Mouse (Mus musculus) liver, embryonic 13.5 days (tissue): ENCODE results near the gene Itln1. TPM values are rescaled to one million over a fixed set of nuclear protein-coding genes. Genes with fewer than 3 reads are reported as not detected.

Experiments used
- ATAC-seq: fragments of 200-750 bp; cut with Nextera tagmentation; 2 replicates; pipeline ENCODE4 v1.8.0; 2017; ENCODE audit warnings: low read depth, mild to moderate bottlenecking, moderate number of reproducible peaks, moderate library complexity
- DNase-seq: peaks from one replicate; pipeline ENCODE4 v3.0.0; 2022
- H3K27ac ChIP-seq: fragments of 300-500 bp; sonication (generic); 2 replicates; pipeline ENCODE4 v1.5.1; 2015; ENCODE audit warnings: moderate library complexity, mild to moderate bottlenecking, inconsistent platforms
- H3K27me3 ChIP-seq: fragments of 300-500 bp; sonication (generic); 2 replicates; pipeline ENCODE4 v1.6.1; 2015; ENCODE audit warnings: mild to moderate bottlenecking, inconsistent platforms
- H3K36me3 ChIP-seq: fragments of 300-500 bp; sonication (generic); 2 replicates; pipeline ENCODE4 v1.6.1; 2015; ENCODE audit warnings: mild to moderate bottlenecking, inconsistent platforms
- H3K4me1 ChIP-seq: fragments of 300-500 bp; sonication (generic); replicated peaks from 2 replicates; pipeline ENCODE4 v1.6.1; 2015; ENCODE audit warnings: inconsistent platforms
- H3K4me2 ChIP-seq: fragments of 300-500 bp; sonication (generic); 2 replicates; pipeline ENCODE4 v1.6.1; 2015; ENCODE audit warnings: inconsistent platforms, mild to moderate bottlenecking, moderate library complexity
- H3K4me3 ChIP-seq: fragments of 300-500 bp; sonication (generic); replicated peaks from 2 replicates; pipeline ENCODE4 v1.5.1; 2015; ENCODE audit warnings: mild to moderate bottlenecking, inconsistent platforms
- H3K9ac ChIP-seq: fragments of 300-500 bp; sonication (generic); 2 replicates; pipeline ENCODE4 v1.6.1; 2015; ENCODE audit warnings: mild to moderate bottlenecking, inconsistent platforms
- H3K9me3 ChIP-seq: fragments of 300-500 bp; sonication (generic); replicated peaks from 2 replicates; pipeline ENCODE4 v1.6.1; 2016; ENCODE audit warnings: inconsistent platforms
- WGBS: fragments of 180-500 bp; shearing (Covaris S2); methylation state at CpG from one replicate; pipeline ENCODE4 v1.1.7; 2015; ENCODE audit not compliant: insufficient replicate concordance; 5-methylcytosine and 5-hydroxymethylcytosine counted together
- polyA plus RNA-seq: library from polyadenylated mRNA; unstranded; fragments of >200 nt; fragmentation: Nextera tagmentation; extraction: Ambion mirVana; gene quantifications from 2 replicates; pipeline ENCODE4 v1.2.1, GENCODE M21; 2015

Itln1 gene
- polyA plus RNA-seq, 1 experiment from 2014 or later, result not detected

DNA sequence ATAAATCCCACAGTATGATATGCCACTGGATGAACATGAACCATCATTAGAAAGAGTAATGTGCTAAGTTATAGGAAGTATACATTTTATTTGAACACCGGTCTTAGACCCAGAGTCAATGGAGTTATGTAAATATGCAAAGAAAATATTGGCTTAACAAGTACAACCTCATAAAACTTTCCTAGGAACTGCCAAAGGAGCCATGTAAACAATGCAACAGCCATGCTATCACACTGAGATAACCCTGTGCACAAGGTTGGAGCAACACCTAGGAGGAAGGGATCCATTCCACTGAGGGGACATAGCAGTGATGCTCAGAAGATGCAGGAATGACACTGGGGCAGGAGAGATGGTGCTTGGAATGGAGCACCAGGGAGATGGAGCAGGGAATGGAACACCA is 21.3 kb downstream of the Itln1 start:
- H3K4me2 ChIP-seq, result no peak overlapping the region
- ATAC-seq (no peak), DNase-seq (no peak)
- H3K27me3 ChIP-seq, result no peaks in the 10 kb centered on the region
- no peaks in the 10 kb centered on the region for H3K4me1 ChIP-seq
- 73% methylated on average over 1 of the region's 1 CpGs for WGBS
- H3K9ac ChIP-seq, result no peak overlapping the region
- no peak overlapping the region for H3K27ac ChIP-seq
- no peak overlapping the region for H3K4me3 ChIP-seq
- no peaks in the 10 kb centered on the region for H3K9me3 ChIP-seq
- no peaks in the 10 kb centered on the region for H3K36me3 ChIP-seq

- Histone ChIP-seq H3K4me3 (no peak overlapping the region), H3K4me1 (no peaks in the 10 kb centered on the region), H3K9ac (no peak overlapping the region), H3K4me2 (no peak overlapping the region), H3K9me3 (no peaks in the 10 kb centered on the region), H3K27me3 (no peaks in the 10 kb centered on the region), H3K27ac (no peak overlapping the region), H3K36me3 (no peaks in the 10 kb centered on the region)
- WGBS, result 70% methylated on average over 2 of the region's 2 CpGs
- no peak for DNase-seq
- ATAC-seq, result no peak
Measured at GRCm38 (mm10) chr1:171513234-171513633, 21.9 kb downstream of the Itln1 start.

DNA sequence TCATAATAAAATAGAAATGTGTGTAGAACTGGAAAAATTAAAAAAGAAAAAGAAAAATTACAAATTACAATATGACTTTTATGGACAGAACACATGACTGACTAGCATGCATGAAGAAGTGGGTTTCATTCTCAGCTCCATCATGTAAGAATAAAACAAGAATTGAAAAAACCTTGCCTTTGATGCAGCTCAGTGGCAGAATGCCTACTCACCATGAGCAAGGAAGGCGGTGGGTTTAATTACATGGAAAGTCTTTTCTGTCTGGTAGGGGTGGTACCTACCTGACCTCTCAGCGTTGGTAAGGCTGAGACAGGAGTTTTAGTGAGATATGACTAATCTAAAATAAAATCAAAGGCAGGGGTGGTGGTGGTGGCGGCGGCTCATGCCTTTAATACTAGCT is 30.5 kb downstream of the Itln1 start:
- Histone ChIP-seq H3K4me1 (peaks cover 24% of the 10 kb centered on the region), H3K36me3 (no peaks in the 10 kb centered on the region), H3K9ac (peak overlapping the region; percentile 42; the same call in 1 of the 2 replicates), H3K27me3 (no peaks in the 10 kb centered on the region), H3K27ac (no peak overlapping the region), H3K4me3 (peak overlapping the region; percentile 68), H3K9me3 (no peaks in the 10 kb centered on the region), H3K4me2 (peak overlapping the region; percentile 94)
- 12% methylated on average over 4 of the region's 4 CpGs for WGBS
- ATAC-seq, result no peak
- no peak for DNase-seq

DNA sequence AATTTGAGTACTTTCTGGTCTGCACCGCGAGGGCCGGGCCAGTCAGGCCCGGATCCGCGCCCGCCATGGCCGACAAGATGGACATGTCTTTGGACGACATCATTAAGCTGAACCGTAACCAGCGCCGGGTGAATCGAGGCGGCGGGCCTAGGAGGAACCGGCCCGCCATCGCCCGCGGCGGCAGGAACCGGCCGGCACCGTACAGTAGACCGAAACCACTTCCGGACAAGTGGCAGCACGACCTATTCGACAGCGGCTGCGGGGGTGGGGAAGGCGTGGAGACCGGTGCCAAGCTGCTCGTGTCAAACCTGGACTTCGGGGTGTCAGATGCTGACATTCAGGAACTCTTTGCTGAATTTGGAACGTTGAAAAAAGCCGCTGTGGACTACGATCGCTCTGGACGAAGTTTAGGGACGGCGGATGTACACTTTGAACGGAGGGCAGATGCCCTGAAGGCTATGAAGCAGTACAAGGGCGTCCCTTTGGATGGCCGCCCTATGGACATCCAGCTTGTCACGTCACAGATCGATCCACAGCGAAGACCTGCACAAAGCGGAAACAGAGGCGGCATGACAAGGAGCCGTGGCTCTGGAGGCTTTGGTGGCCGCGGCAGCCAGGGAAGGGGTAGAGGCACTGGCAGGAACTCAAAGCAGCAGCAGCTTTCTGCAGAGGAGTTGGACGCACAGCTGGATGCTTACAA is 31.4 kb downstream of the Itln1 start:
- H3K27me3 ChIP-seq, result no peaks in the 10 kb centered on the region
- WGBS, result under 1% methylated on average over 53 of the region's 53 CpGs
- peak overlapping the region; percentile 68 for H3K4me3 ChIP-seq
- H3K4me2 ChIP-seq, result peak overlapping the region; percentile 94
- peak overlapping the region; percentile 83 for H3K27ac ChIP-seq
- peak; percentile 56 for DNase-seq
- peak; percentile 32 for ATAC-seq
- no peaks in the 10 kb centered on the region for H3K36me3 ChIP-seq
- peaks cover 24% of the 10 kb centered on the region for H3K4me1 ChIP-seq
- H3K9me3 ChIP-seq, result no peaks in the 10 kb centered on the region
- H3K9ac ChIP-seq, result peak overlapping the region; percentile 73

DNA sequence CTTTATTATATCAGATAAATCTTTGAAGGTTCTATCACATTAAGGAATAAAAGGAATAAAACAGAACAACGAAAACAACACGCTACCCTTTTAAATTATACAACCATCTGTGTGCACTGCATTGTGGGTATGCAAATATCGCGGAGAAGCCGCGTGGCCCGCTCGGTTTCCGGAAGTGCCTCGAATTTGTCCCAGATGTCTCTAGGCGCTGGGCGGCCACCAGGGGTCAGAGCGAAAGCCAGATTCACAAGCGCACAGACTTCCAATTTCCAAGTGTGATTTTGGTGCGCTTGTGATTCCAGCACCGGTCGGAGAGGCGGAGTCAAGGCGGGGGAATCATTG is 31.9 kb downstream of the Itln1 start, which contains the start of gene Alyref2:
Gene Alyref2, plus strand, starts transcription at position 229 of the 342 bp plus-strand sequence.
- under 1% methylated on average over 19 of the region's 19 CpGs for WGBS
- Histone ChIP-seq H3K36me3 (no peaks in the 10 kb centered on the region), H3K27ac (peak within 1 kb of the TSS; percentile 83), H3K4me2 (peak within 1 kb of the TSS; percentile 94), H3K27me3 (no peaks in the 10 kb centered on the region), H3K9me3 (no peaks in the 10 kb centered on the region), H3K4me3 (peak within 1 kb of the TSS; percentile 68), H3K4me1 (peaks cover 24% of the 10 kb centered on the region), H3K9ac (peak within 1 kb of the TSS; percentile 73)
- DNase-seq, result peak; percentile 75
- ATAC-seq, result peak; percentile 75

- Histone ChIP-seq H3K27ac (peak overlapping the region; percentile 81), H3K9me3 (no peaks in the 10 kb centered on the region), H3K4me2 (peak overlapping the region; percentile 94), H3K27me3 (no peaks in the 10 kb centered on the region), H3K36me3 (no peaks in the 10 kb centered on the region), H3K4me1 (peaks cover 24% of the 10 kb centered on the region), H3K9ac (peak overlapping the region; percentile 36; the same call in 1 of the 2 replicates), H3K4me3 (no peak overlapping the region)
- DNase-seq, result peak; percentile 51
- ATAC-seq, result peak; percentile 82
- WGBS, result 1% methylated on average over 14 of the region's 14 CpGs
Measured at GRCm38 (mm10) chr1:171502388-171503249, 32.5 kb downstream of the Itln1 start.

DNA sequence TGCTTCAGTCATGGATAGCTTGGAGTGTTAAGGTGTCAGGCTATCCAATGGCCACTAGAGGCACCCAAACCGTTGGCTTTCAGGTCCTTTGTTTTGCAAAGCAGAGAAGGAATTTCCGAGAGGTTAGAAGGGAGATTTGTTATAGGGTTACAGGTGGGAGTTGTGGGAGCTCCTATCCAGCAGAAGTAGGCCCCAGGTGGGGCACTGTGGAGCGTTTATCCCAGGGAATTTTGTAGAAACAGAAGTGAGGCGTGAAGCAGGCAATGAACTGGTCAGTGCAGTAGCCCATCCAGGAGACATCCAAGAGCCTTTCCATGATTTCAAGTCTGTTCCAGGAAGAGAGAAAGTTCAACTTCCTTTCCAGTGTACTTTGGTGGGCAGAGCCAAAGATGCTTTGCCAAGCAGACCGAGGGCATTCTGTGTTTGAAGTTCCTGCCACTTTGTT is 33.4 kb downstream of the Itln1 start:
- Histone ChIP-seq H3K4me2 (peak overlapping the region; percentile 24), H3K9me3 (no peaks in the 10 kb centered on the region), H3K27me3 (no peaks in the 10 kb centered on the region), H3K9ac (peak overlapping the region; percentile 20; the same call in 1 of the 2 replicates), H3K4me3 (no peak overlapping the region), H3K27ac (peak overlapping the region; percentile 75), H3K36me3 (no peaks in the 10 kb centered on the region), H3K4me1 (peaks cover 24% of the 10 kb centered on the region)
- WGBS, result 8% methylated on average over 5 of the region's 5 CpGs
- no peak for ATAC-seq
- no peak for DNase-seq

GRCm38 (mm10) chr1:171501016-171501610 is 34.0 kb downstream of the Itln1 start:
- Histone ChIP-seq H3K27me3 (no peaks in the 10 kb centered on the region), H3K4me2 (no peak overlapping the region)
- WGBS, result 53% methylated on average over 6 of the region's 6 CpGs

GRCm38 (mm10) chr1:171499856-171500255 is 35.2 kb downstream of the Itln1 start:
- 66% methylated on average over 5 of the region's 5 CpGs for WGBS
- H3K4me1 ChIP-seq, result peaks cover 21% of the 10 kb centered on the region

More at GRCm38 (mm10) chr1:171501016-171501610, 34.0 kb downstream of the Itln1 start:
- H3K9ac ChIP-seq, result no peak overlapping the region
- H3K9me3 ChIP-seq, result no peaks in the 10 kb centered on the region
- no peak for DNase-seq
- H3K27ac ChIP-seq, result peak overlapping the region; percentile 75; the same call in 1 of the 2 replicates
- H3K36me3 ChIP-seq, result no peaks in the 10 kb centered on the region
- ATAC-seq, result no peak
- H3K4me3 ChIP-seq, result no peak overlapping the region
- H3K4me1 ChIP-seq, result peaks cover 24% of the 10 kb centered on the region

DNA sequence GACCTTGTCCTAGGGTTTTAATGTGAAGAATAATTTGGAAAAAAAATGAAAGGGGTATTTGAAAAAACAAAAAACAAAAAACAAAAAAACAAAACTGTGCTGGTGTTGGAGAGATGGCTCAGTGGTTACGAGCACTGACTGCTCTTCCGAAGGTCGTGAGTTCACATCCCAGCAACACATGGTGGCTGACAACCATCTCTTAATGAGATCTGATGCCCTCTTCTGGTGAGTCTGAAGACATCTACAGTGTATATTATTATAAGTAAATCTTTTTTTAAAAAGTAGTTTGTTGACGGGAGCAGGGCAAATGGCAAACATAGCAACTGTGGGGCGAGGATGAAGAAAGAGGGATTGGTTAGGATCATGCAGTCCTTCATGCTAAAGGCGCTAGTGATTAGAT is 39.7 kb downstream of the Itln1 start:
- Histone ChIP-seq H3K4me3 (no peak overlapping the region), H3K9ac (no peak overlapping the region), H3K27ac (no peak overlapping the region), H3K27me3 (no peaks in the 10 kb centered on the region), H3K36me3 (no peaks in the 10 kb centered on the region), H3K9me3 (peaks cover 6% of the 10 kb centered on the region; the same call in 1 of the 2 replicates), H3K4me2 (no peak overlapping the region), H3K4me1 (no peaks in the 10 kb centered on the region)
- no peak for ATAC-seq
- 71% methylated on average over 6 of the region's 6 CpGs for WGBS
- DNase-seq, result no peak

More at GRCm38 (mm10) chr1:171499856-171500255, 35.2 kb downstream of the Itln1 start:
- H3K9me3 ChIP-seq, result no peaks in the 10 kb centered on the region
- no peaks in the 10 kb centered on the region for H3K36me3 ChIP-seq
- H3K27ac ChIP-seq, result no peak overlapping the region
- DNase-seq (no peak), ATAC-seq (no peak)
- no peak overlapping the region for H3K4me3 ChIP-seq
- H3K9ac ChIP-seq, result no peak overlapping the region
- H3K4me2 ChIP-seq, result no peak overlapping the region
- H3K27me3 ChIP-seq, result no peaks in the 10 kb centered on the region

- Histone ChIP-seq H3K9ac (no peak overlapping the region), H3K4me2 (no peak overlapping the region), H3K4me1 (no peaks in the 10 kb centered on the region), H3K9me3 (peaks cover 11% of the 10 kb centered on the region), H3K27ac (no peak overlapping the region), H3K36me3 (no peaks in the 10 kb centered on the region), H3K27me3 (no peaks in the 10 kb centered on the region), H3K4me3 (no peak overlapping the region)
- DNase-seq (no peak), ATAC-seq (no peak)
- 85% methylated on average over 13 of the region's 13 CpGs for WGBS
Measured at GRCm38 (mm10) chr1:171494241-171494640, 40.9 kb downstream of the Itln1 start.
